Mouse (Mus musculus): ENCODE results near the gene Dqx1.
A peak's percentile ranks its signal among the peaks of the same experiment; 100 is the strongest.

Gene Dqx1

DNA sequence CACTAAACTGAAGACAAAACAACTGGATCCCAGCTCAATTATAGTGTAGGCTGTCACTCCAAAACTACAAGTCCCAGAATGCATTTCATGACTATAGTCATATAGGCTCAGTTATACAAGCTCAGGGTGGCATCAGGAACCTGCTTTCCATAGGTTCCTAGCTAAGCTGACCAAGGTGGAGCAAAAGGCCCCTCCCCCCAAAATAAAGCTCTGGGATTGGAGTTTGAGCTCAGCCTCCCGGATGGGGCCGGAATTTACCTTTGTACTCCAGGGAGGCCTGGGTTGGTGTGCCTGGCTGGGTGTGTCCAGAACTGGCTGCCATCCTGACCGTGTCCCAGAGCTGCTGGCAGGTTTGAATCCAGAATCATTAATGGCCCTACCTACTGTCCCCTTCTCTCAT is at the start of gene Dqx1:
TSS of gene Dqx1 (plus strand) at position 55 of the 400 bp plus-strand sequence.
- peak; percentile 76 for DNase-seq

DNA sequence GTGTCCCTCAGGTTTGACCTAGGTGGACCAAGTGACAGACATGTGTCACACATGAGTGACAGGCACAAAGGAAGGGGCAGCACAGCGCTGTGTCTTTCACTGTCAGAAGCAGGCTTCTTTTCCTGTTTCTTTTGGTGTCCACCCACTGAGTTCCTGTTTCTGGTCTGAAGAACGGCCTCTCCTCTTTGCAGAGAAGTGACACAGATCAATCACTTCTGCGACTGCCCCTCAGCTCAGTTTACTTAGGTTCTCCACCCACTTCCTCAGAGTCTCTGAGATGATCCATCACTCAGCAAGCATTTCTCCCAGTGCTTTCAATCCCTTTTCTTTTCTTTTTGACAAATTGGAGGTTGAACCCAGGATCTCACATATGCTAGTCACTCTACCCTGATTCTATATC is 49.0 kb upstream of the Dqx1 start:
- no peak for DNase-seq

DNA sequence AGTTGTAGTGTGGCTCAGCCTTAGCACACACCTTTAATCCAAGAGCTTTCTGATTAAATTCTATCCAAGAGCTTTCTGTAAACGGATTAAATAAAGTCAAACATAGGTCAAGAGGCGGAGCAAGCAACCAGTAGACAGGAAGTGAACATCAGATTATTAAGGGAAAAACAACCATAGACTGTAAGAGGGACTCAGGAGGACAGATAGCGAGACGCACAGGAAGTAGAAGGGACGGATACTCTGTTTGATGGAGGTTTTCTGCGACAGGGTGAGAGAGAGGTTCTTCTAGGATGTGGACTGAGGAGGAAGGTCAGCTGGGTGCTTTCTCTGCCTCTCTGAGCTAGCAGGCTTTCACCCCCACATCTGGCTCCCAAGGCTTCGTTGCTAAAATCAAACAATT is 47.6 kb upstream of the Dqx1 start:
- no peak for DNase-seq

DNA sequence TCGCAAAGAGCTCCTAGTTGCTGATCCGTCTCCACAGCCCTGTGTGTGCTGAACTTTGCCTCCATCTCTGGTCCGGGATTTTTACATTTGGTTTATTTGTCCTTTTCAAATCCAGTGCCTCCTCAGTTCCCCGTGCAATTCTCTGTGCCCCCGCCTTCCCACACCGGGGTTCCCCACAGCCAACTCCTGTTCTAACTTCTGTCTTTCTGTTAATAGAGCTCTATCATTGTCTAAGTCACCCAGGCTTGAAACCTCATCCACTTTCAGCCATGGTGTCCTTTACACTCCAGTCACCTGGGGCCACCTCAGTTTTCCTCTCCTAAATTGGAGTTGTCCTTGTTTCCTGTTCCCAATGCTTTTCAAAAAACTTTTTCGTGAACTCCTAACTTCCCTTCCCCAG is 46.4 kb upstream of the Dqx1 start:
- DNase-seq: no peak

DNA sequence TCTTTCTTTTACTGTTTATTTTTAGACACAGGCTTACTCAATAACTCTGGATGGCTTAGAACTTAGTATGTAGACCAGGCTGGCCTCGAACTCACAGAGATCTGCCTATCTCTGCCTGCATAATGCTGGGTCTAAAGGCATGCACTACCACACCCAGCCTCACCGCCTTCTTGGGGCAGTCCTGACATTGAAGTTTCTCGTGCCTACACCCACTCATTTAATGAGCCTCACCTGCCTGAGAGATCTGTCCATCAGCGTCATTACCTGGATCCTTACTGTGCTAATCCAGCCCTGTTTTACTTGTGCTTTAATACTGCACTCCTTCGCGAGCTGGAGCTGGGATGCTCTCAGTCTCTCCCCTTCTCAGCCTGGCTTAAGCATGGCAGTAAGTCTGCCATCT is 45.9 kb upstream of the Dqx1 start:
- DNase-seq: no peak

DNA sequence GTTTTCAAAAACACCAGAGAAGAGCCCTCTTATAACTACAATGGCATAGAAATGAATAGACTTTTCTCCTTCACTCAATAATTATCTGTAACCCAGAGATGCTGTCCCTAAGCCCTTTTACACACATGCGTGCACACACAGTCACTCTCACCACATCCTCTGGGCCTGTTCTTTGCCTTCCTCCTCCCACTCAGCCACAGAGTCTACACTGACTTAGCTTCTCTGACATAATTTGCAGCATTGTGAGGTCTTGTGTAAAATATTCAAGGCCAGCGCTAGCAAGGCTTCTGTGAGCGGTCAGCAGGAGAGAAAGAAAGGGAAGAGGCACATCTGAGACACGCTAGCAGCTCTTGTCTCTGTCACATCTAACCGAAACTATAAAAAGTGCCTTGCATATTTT is 44.2 kb upstream of the Dqx1 start:
- DNase-seq: no peak

DNA sequence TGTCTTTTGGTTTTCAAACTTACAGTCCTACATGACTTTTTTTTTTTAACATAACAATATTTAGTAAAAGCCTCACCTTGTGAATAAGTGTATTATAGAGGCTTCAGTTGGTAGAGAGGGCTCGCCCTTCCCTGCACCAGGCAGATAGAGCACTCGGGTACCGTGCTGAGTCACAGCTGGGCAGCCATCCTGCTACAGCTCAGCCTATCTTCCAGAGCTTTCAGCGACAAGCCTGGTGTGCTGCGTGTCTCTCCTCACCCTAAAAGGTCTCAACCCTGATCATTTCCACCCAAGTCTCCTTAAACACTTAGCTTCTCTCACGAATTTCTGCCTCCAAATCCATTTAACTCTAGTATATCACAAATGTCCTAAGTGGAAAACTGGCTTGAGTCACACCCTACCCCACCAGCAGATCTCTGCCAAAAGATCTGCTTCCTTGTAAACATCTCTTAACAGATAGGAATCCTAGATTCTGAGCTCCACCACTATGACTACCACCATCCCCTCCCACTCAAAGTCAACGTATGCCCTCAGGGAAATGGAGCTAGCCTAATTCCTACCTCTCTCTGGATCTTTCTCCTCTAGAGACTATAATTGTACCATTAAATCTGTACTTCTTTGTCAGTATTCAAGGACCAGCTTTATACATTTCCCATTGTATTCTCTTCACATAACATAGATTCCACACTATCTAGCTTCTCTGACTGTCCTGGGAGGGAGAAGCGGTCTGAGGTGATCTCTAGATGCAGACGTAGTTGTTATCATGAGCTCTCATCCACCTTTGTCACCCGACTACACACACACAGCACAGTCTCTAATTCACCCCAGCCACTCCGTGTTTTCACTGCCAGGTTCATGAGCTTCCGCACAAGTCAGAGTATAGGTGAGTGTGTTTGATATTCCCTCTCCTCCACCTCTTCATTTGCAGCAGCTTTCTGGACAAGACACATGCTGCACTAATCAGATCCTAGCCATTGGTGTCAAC is 42.9 kb upstream of the Dqx1 start:
- DNase-seq: no peak

DNA sequence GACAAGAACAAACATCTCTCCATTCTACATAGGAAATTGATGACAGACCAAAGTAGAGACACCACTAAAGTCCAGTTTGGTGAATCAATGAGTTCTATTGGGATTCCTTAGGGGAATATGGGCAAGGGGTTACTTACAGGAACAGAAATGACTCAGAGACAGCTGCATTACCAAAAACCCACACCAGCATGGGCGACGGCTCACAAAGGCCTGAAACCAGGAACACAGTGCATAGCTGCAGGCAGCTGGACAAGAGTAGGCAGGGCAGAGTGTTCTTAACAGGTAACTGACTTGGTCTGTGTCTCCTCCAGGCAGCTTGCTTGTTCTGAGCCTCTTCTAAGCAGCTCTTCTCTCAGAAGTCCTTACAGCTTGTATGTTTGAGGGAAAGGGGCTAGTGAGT is 41.9 kb upstream of the Dqx1 start:
- no peak for DNase-seq

DNA sequence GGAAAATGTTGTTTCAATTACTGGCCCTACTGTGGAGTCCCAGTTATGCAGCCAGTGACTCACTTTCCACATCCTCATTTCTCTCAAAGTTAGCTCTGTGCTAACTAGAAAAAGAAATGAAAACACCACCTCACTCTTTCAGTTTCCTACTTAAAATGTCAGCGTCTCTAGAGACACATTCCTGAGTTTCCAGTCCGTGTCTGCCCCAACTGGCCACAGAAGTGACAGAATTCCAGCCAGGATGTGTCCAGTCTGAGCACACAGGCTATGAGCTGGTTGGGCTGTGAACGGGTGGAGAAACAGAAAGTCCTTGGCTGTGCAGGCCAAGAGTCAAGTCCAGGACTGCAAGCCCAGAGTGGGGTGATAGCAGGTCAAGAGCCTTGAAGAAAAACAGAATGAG is 40.5 kb upstream of the Dqx1 start:
- DNase-seq: peak; percentile 58

DNA sequence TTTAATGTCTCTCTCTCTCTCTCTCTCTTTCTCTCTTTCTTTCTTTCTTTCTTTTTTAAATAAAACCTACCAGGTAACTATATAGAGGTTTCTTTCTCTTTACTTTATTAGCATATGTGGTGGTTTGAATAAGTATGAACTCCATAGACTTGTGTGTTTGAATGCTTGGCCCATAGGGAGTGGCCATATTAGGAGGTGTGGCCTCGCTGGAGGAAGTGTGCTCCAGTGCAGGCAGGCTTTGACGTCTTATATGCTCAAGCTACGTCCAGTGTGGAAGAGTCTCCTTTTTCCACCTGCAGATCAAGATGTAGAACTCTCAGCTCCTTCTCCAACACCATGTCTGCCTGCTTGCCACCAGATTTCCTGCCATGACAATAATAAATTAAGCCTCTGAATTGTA is 38.6 kb upstream of the Dqx1 start:
- no peak for DNase-seq

DNA sequence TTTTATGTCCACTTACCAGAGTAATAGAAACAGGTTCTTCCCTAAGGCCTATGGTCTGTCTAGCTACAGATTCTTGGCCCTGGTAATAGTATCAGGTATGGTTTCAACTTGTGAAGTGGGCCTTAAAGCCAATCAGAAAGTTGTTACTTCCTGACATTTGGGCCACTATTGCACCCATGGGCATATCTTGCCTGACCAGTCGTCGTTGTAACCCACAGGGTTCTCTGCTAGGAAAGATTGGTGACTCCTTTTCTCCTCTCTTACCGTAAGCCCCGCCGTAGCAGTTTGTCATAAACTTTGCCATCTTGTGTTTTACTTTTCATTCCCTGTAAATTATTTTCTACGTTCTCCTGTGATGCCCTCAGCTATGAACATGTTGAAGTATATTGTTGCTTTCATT is 37.5 kb upstream of the Dqx1 start:
- no peak for DNase-seq

DNA sequence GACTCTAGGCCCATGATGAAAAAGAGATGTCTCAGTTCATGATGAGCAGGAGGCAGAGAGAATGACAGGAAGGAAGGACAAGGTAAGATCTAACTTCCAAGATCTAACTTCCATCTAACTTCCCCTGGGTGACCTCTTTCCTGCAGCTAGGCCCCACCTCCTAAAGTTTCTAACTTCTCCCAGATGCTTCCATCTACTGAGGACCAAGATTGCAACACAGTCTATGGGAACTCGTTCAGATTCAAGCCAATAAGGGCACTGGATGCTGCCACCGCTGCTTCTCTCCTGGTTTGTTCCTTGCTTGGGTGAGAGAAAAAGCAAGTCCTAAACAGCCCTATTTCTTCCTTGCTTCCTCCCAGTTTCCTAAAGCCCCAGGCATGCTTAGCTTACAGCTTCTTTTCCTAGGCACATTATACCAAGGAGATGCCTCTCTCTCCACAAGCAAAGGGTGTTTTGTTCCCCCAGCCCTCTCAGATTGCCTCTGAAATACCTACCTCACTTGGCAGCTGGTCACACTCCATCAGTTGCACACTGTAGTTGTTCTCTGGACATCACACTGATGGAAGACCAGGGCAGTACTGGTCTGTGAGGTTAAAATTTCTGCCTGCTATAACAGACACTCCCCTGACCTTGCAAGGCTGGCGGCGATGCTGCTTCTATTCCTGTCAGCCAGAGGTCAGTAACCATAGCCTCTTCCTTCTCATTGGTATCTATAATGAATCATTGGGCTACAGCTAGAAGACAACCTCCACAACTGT is 36.6 kb upstream of the Dqx1 start:
- DNase-seq: no peak

DNA sequence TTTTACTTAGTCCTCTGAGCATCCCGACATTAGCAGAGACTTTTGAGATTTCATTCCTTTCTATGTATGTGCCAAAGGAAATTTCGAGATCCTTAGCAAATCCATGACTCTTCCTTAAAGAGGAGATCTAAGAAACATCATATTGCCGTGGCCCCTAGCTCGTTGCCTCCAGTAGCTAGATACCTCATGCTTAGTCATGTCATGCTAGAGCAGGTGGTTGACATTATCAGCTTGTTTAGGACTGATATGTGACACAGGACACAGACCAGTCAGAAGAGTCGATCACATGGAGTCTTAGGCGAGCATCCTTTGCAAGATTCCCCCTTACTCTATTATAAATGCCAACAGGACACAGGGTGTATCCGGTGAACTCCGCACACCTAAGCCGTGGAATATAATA is 34.6 kb upstream of the Dqx1 start:
- no peak for DNase-seq

DNA sequence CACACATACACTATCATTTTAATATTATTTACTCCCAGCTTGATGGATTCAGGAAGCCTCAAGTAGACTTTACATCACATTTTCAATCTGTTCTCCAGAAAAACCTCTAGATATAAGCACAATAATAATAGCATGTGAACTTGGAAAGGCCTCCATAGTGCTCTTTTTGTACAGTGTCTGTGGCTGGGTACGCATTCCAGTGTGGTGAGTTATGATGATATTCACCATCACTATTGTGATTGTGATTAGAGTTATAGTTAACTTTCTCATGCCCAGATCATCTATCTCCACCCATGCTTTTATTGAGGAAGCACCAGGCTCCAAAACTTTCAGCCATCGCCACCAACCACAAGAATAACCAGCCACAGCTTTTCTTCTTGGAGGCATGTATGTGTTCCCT is 33.9 kb upstream of the Dqx1 start:
- DNase-seq: no peak

DNA sequence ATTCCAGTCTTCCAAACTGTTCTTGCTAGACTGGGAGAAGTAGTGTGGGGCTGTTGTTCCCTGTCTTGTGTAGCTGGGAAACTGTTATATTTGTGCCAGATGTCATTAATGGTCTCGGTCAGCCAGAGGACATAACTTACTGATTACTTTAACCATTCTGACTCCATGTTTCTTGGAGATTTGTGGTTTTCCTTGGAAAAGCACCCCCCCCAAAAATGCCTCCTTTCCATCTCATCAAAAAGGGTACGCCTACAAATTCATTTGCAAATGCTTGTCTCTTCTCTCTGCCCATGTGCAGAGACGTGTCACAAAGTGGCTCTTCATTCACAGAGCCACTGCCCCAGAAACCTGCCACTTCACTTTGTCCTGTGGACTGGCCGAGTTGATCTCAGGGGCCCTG is 33.2 kb upstream of the Dqx1 start:
- DNase-seq: no peak

DNA sequence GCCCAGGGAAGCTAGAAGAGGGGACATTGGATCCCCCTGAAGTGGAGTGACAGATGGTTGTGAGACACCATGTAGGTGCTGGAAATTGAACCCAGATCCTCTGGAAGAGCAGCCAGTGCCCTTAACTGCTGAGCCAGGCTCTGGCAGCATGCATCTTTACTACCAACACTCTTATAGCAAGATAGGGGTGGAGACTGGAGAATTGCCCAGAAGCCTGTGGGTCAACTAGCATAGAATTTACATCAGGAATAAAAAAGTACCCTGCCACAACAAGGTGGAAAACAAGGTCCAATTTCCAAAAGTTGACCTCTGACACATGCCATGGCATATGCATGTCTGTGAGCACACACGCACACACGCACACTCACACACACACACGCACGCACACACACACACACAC is 32.4 kb upstream of the Dqx1 start:
- no peak for DNase-seq

DNA sequence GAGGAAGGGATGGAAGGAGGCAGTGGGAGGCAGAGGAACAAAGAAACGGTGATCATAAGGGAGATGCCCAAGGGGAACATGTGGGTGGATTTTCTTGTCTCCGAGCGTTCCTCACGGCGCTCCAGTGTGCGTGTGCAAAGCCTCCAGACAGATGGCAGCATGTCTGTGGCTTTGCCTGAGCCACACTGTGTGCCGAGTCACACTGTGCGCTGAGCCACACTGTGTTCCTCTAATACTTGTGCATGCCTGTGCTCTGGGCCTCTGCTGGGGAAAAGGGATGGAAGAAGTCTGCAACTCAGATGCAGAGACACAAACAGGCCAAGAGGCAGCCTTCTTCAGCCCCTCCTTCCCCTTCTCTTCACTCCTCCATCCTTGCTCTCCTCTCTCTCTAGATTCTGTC is 30.4 kb upstream of the Dqx1 start:
- no peak for DNase-seq

DNA sequence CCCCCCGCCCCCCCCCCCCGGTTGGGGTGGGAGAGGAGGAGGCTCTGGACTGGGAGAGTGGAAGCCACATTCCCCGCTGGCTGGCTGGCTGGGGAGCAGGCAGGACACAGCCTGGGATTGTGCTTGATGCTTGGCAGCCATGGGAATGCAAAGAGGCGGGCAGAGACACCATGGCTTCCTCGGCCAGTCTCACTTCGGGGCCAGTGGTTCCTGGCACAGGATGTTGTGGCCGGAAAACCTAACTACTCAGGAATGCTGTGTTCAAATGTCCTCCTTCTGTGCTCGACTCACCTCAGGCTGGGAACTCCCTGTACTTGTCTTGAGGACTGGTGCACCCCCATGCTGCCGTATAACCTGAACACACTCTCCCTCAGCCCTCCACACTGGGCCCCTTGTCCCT is 29.9 kb upstream of the Dqx1 start:
- DNase-seq: no peak

DNA sequence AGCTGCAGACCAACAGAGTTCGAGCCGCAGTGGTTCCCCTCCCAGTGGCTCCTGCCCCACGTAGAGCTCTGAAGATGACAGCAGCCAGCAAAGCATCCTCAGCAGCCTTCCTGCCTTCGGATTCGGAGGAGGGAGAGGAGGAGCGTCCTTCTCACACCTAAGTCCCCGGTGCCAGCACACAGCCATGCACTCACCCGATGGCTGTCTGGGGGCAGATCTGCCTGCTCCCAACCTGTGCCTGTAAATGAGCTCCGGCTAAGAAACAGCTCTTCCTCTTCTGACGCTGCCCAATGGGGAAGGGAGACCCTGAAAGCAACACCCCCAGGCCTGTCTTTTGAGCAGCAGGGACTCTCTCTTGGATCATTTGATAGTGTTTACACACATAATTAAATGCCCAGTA is 27.9 kb upstream of the Dqx1 start:
- DNase-seq: no peak

DNA sequence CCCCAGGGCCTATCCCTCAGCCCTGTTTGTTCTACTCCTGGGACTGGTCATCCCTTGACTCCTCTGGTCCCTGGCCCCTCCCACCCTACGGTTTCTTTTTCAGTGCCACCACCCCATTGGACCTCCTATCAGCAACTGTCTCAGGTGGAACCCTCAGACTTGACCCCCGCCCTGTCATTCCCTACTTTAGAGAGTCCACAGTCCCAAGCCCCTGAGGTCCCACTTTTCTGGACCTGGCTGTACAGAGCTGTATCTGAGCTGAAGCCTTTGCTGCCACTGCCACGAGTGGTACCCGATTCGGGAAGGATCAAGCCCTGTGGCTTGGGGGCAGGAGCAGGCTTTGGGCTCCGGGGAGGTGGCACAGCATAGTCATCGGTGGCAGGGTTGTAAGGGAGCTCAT is 26.5 kb upstream of the Dqx1 start:
- no peak for DNase-seq

DNA sequence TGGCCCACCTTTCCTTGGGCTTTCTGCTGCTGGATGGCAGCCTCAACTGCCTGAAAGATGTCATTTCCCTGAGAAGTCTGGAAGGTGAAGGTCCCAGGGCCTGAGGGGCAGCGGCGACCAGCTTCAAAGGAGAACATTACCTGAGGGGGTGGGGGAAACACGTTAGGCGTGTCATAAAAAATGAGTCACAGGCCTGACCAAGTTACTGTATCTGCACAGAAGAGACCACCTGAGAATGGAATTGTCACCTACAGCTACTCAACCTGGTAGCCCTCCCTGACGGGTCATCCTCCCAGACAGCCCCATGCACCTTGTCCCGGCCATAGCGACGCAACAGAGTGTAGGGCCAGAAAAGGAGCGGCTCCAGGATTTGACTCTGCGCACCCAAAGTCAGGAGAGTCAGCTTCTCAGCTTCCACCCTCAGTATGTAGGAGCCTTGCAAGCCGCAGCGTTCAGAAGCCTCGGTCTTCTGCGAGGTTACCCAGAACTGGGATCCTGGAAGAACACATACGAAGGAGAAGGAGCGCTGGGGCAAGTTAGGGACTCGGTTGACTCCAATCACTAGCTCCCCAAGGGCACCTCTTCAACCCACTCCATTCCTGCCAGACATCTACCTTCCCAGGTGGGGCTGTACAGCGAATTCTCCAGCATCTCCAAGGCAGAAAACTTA is 25.6 kb upstream of the Dqx1 start:
- no peak for DNase-seq

DNA sequence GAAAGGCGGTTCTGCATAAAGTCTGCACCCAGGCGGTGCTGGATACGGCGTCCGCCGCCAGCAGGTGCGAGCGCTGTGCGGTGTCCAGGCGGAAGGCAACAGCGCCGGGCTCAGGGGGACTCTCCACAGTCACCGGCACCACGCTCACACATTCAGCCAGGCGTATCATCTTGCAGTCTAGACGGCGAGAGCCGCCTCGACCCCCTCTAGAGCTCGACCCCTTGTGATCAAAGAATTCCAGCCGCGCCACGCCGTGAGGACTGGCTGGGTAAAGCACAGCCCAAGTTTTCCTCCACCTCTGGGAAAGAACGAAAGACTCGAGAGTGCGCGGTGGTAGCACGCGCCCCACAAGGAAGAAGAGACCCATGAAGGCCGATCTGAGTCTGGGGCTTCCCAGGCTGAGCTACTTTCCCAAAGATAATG is 24.9 kb upstream of the Dqx1 start:
- DNase-seq: peak; percentile 61
